Mouse (Mus musculus) G1E (cell line): ENCODE results near the gene Rint1.

ENCODE experiments used
- CTCF ChIP-seq: IDR thresholded peaks from 2 replicates; pipeline ENCODE4 v1.5.1; 2012; ENCODE audit warnings: low read depth, low read length, inconsistent platforms, mixed read lengths
- POLR2AphosphoS5 ChIP-seq: IDR thresholded peaks from 2 replicates; pipeline ENCODE4 v1.6.1; 2012; ENCODE audit warnings: low read depth, low read length, inconsistent platforms; ENCODE audit not compliant: insufficient replicate concordance

GRCm38 (mm10) chr5:23864054-23864965, 76.8 kb downstream of the Rint1 start:
- TF ChIP-seq CTCF (no peak), POLR2AphosphoS5 (no peak)
